Mouse (Mus musculus) lung, postnatal 0 days (tissue): ENCODE measurements at regions not wholly inside any gene's neighbourhood (a gene's known extent, or its start where the extent isn't known, plus 50 kb on each side); places are given as distances from the start of the nearest gene placed in this dataset.

Experiments
- ATAC-seq: fragments of 200-750 bp; cut with Nextera tagmentation; 2 replicates; pipeline ENCODE4 v1.8.0; 2017; ENCODE audit warnings: moderate library complexity
- DNase-seq: peaks from one replicate; pipeline ENCODE4 v3.0.0-alpha.2; 2016; ENCODE audit warnings: low spot score
- H3K27ac ChIP-seq: fragments of 300-500 bp; sonication (generic); 2 replicates; pipeline ENCODE4 v1.5.1; 2014; ENCODE audit warnings: antibody characterized with exemption, mild to moderate bottlenecking, low read length, mixed read lengths
- H3K27me3 ChIP-seq: fragments of 300-500 bp; sonication (generic); replicated peaks from 2 replicates; pipeline ENCODE4 v1.6.1; 2014; ENCODE audit warnings: low read length, mixed read lengths; ENCODE audit not compliant: insufficient read depth
- H3K36me3 ChIP-seq: fragments of 300-500 bp; sonication (generic); 2 replicates; pipeline ENCODE4 v1.6.1; 2014; ENCODE audit warnings: low read length, mixed read lengths; ENCODE audit not compliant: insufficient read depth
- H3K4me1 ChIP-seq: fragments of 300-500 bp; sonication (generic); 2 replicates; pipeline ENCODE4 v1.6.1; 2014; ENCODE audit warnings: antibody characterized with exemption, low read depth, low read length, mixed read lengths; ENCODE audit not compliant: insufficient read depth
- H3K4me2 ChIP-seq: fragments of 300-500 bp; sonication (generic); replicated peaks from 2 replicates; pipeline ENCODE4 v1.6.1; 2014; ENCODE audit warnings: low read depth, mild to moderate bottlenecking, low read length, moderate library complexity, mixed read lengths
- H3K4me3 ChIP-seq: fragments of 300-500 bp; sonication (generic); 2 replicates; pipeline ENCODE4 v1.5.1; 2014; ENCODE audit warnings: low read depth, low read length
- H3K9ac ChIP-seq: fragments of 300-500 bp; sonication (generic); replicated peaks from 2 replicates; pipeline ENCODE4 v1.6.1; 2014; ENCODE audit warnings: low read depth, mild to moderate bottlenecking
- H3K9me3 ChIP-seq: fragments of 300-500 bp; sonication (generic); 2 replicates; pipeline ENCODE4 v1.6.1; 2016; ENCODE audit warnings: low read length, mixed read lengths
- CTCF ChIP-seq: IDR thresholded peaks from 2 replicates; pipeline ENCODE4 v1.5.1; 2016; ENCODE audit warnings: antibody characterized with exemption, mild to moderate bottlenecking
- EP300 ChIP-seq: IDR thresholded peaks from 2 replicates; pipeline ENCODE4 v1.6.1; 2016; ENCODE audit warnings: antibody characterized with exemption, mild to moderate bottlenecking, control low read depth
- WGBS: fragments of 180-500 bp; shearing (Covaris S2); extraction: QIAGEN DNeasy Blood & Tissue Kit; methylation state at CpG from one replicate; pipeline ENCODE4 v1.1.7; 2014; 5-methylcytosine and 5-hydroxymethylcytosine counted together

DNA sequence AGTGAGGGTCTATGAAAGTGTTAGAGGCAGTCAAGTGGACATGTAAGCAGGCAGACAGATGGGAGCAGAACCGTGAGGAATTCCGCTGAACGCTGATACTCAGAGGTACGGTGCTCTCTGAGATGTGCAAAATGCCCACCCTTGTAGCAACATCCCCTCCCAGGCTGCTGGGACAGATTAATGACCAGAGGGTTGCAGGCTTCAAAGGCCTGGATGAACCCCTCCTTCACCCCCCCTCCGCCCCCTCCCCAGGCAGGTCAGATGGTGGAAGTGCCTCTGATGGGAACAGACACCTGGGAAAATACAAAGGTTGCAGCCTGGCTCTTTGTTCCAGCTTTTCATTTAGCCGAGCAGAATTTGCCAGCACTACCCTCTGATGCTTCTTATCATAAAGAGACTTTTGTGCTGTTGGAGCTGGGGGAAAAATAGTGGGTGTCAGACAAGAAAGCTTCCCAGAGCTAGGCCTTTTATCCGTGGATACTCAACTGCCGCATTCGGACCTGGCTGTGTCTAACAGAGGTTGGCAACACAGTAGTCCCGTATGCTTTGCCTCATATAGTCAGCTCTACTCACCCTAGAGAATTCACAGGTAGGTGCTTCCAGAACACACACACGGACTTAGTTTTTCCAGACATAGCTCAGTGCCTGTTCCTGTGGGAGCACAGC, 111.2 kb upstream of the Ranbp3l start:
- DNase-seq = no peak

GRCm38 (mm10) chr15:8855511-8855910, 112.2 kb upstream of the Ranbp3l start:
- ATAC-seq = no peak
- TF ChIP-seq EP300 (no peak), CTCF (peak; percentile 12; the same call in 1 of the 2 replicates)
- no peak for DNase-seq
- WGBS = 90% methylated on average over 3 of the region's 3 CpGs
- H3K9me3 ChIP-seq = no peaks in the 10 kb centered on the region
- H3K27ac ChIP-seq = no peak overlapping the region
- H3K36me3 ChIP-seq = no peaks in the 10 kb centered on the region
- H3K4me2 ChIP-seq = no peak overlapping the region
- H3K4me3 ChIP-seq = no peak overlapping the region
- no peaks in the 10 kb centered on the region for H3K27me3 ChIP-seq
- no peak overlapping the region for H3K9ac ChIP-seq
- no peaks in the 10 kb centered on the region for H3K4me1 ChIP-seq

More for the DNA sequence above, 111.2 kb upstream of the Ranbp3l start:
- H3K4me3 ChIP-seq = no peak overlapping the region
- no peak for ATAC-seq
- H3K9ac ChIP-seq = no peak overlapping the region
- TF ChIP-seq EP300 = no peak
- no peak for TF ChIP-seq CTCF
- H3K9me3 ChIP-seq = no peaks in the 10 kb centered on the region
- H3K27ac ChIP-seq = no peak overlapping the region
- 63% methylated on average over 11 of the region's 11 CpGs for WGBS
- H3K27me3 ChIP-seq = no peaks in the 10 kb centered on the region
- H3K4me1 ChIP-seq = no peaks in the 10 kb centered on the region
- no peaks in the 10 kb centered on the region for H3K36me3 ChIP-seq
- no peak overlapping the region for H3K4me2 ChIP-seq

- ATAC-seq = no peak
- H3K27ac ChIP-seq = no peak overlapping the region
- no peaks in the 10 kb centered on the region for H3K4me1 ChIP-seq
- H3K36me3 ChIP-seq = no peaks in the 10 kb centered on the region
- no peak for DNase-seq
- WGBS = 68% methylated on average over 7 of the region's 7 CpGs
- no peak overlapping the region for H3K9ac ChIP-seq
- TF ChIP-seq EP300 (no peak), CTCF (no peak)
- H3K4me3 ChIP-seq = no peak overlapping the region
- H3K9me3 ChIP-seq = no peaks in the 10 kb centered on the region
- no peak overlapping the region for H3K4me2 ChIP-seq
- H3K27me3 ChIP-seq = no peaks in the 10 kb centered on the region
Observed at GRCm38 (mm10) chr15:8854336-8854735, 113.4 kb upstream of the Ranbp3l start.

- no peaks in the 10 kb centered on the region for H3K36me3 ChIP-seq
- no peak overlapping the region for H3K9ac ChIP-seq
- H3K27ac ChIP-seq = no peak overlapping the region
- no peaks in the 10 kb centered on the region for H3K27me3 ChIP-seq
- ATAC-seq (no peak), DNase-seq (no peak)
- no peaks in the 10 kb centered on the region for H3K4me1 ChIP-seq
- no peak for TF ChIP-seq CTCF
- TF ChIP-seq EP300 = no peak
- WGBS = 91% methylated on average over 1 of the region's 1 CpGs
- no peaks in the 10 kb centered on the region for H3K9me3 ChIP-seq
- H3K4me2 ChIP-seq = no peak overlapping the region
- H3K4me3 ChIP-seq = no peak overlapping the region
Observed at GRCm38 (mm10) chr15:8850996-8851395, 116.8 kb upstream of the Ranbp3l start.

GRCm38 (mm10) chr15:8849413-8849812, 118.3 kb upstream of the Ranbp3l start:
- WGBS = 49% methylated on average over 5 of the region's 5 CpGs
- ATAC-seq = no peak

GRCm38 (mm10) chr15:8842129-8842528, 125.6 kb upstream of the Ranbp3l start:
- no peaks in the 10 kb centered on the region for H3K9me3 ChIP-seq
- ATAC-seq = no peak
- no peak overlapping the region for H3K4me2 ChIP-seq
- H3K4me1 ChIP-seq = no peaks in the 10 kb centered on the region
- no peak overlapping the region for H3K27ac ChIP-seq
- no peaks in the 10 kb centered on the region for H3K36me3 ChIP-seq
- WGBS = 25% methylated on average over 9 of the region's 9 CpGs
- no peak overlapping the region for H3K9ac ChIP-seq
- no peak for DNase-seq
- no peak for TF ChIP-seq EP300
- no peak for TF ChIP-seq CTCF
- no peaks in the 10 kb centered on the region for H3K27me3 ChIP-seq
- no peak overlapping the region for H3K4me3 ChIP-seq

More at GRCm38 (mm10) chr15:8849413-8849812, 118.3 kb upstream of the Ranbp3l start:
- TF ChIP-seq CTCF (peak; percentile 52), EP300 (no peak)
- no peak overlapping the region for H3K9ac ChIP-seq
- no peak overlapping the region for H3K27ac ChIP-seq
- no peaks in the 10 kb centered on the region for H3K27me3 ChIP-seq
- H3K4me2 ChIP-seq = no peak overlapping the region
- H3K4me1 ChIP-seq = no peaks in the 10 kb centered on the region
- H3K36me3 ChIP-seq = no peaks in the 10 kb centered on the region
- H3K9me3 ChIP-seq = no peaks in the 10 kb centered on the region
- DNase-seq = peak; percentile 11
- H3K4me3 ChIP-seq = no peak overlapping the region
